Mouse (Mus musculus) CH12.LX (cell line): Measurements from ENCODE around the gene Sh3bp5. TPM values are rescaled to one million over a fixed set of nuclear protein-coding genes. Genes with fewer than 3 reads are reported as not detected.

Source experiments
- DNase-seq: peaks from one replicate; pipeline ENCODE4 v3.0.0-alpha.2; 2013; ENCODE audit errors: extremely low read depth
- H3K27ac ChIP-seq: 2 replicates; pipeline ENCODE4 v1.5.1; 2012; ENCODE audit warnings: low read depth, mild to moderate bottlenecking, control low read depth, moderate library complexity; ENCODE audit not compliant: insufficient read depth
- H3K27me3 ChIP-seq: replicated peaks from 2 replicates; pipeline ENCODE3; 2012; ENCODE audit warnings: inconsistent platforms
- H3K36me3 ChIP-seq, 2 experiments: replicated peaks in 1 of 2; 2 replicates each; pipeline versions ENCODE3 to v1.6.1; 2012; ENCODE audit warnings: inconsistent platforms in 1 of 2, low read length in 1 of 2, mild to moderate bottlenecking in 1 of 2, mixed read lengths in 1 of 2, moderate library complexity in 1 of 2; ENCODE audit not compliant: control insufficient read depth in 1 of 2, insufficient read depth in 1 of 2
- H3K4me1 ChIP-seq, 2 experiments: 2 replicates each; pipeline ENCODE4 v1.6.1; 2012; ENCODE audit warnings: inconsistent platforms in 1 of 2, moderate library complexity in 1 of 2; ENCODE audit not compliant: insufficient read depth in 2 of 2, control insufficient read depth in 1 of 2
- H3K4me2 ChIP-seq: 2 replicates; pipeline ENCODE4 v1.6.1; 2012; ENCODE audit warnings: low read depth, mild to moderate bottlenecking, control low read depth; ENCODE audit not compliant: poor library complexity, insufficient read depth, severe bottlenecking
- H3K4me3 ChIP-seq, 3 experiments: fragments of 150-350 bp in 1 of 3; sonication (generic) in 1 of 3; replicated peaks in 1 of 3; 2 replicates each; pipeline versions ENCODE3 to v1.5.1; 2011 to 2012; ENCODE audit warnings: low read depth in 2 of 3, low read length in 2 of 3, mild to moderate bottlenecking in 2 of 3, moderate library complexity in 2 of 3, control low read depth in 1 of 3, improper control_type of control experiment in 1 of 3, inconsistent platforms in 1 of 3, mixed read lengths in 1 of 3; ENCODE audit not compliant: poor library complexity in 1 of 3
- H3K79me2 ChIP-seq: replicated peaks from 2 replicates; pipeline ENCODE4 v1.6.1; 2012; ENCODE audit warnings: mild to moderate bottlenecking, moderate library complexity; ENCODE audit not compliant: control insufficient read depth, poor library complexity, insufficient read depth, severe bottlenecking; ENCODE audit errors: extremely low read depth
- H3K9ac ChIP-seq: 2 replicates; pipeline ENCODE4 v1.6.1; 2012; ENCODE audit warnings: low read depth, mild to moderate bottlenecking, control low read depth, moderate library complexity; ENCODE audit not compliant: insufficient read depth
- H3K9me3 ChIP-seq: replicated peaks from 2 replicates; pipeline ENCODE3; 2012; ENCODE audit warnings: low read length, inconsistent platforms, mixed read lengths
- ELF1 ChIP-seq: IDR thresholded peaks from 2 replicates; pipeline ENCODE4 v1.6.1; 2014; ENCODE audit warnings: low read depth, mild to moderate bottlenecking, inconsistent platforms, low read length, improper control_type of control experiment
- EP300 ChIP-seq: IDR thresholded peaks from 2 replicates; pipeline ENCODE4 v1.6.1; 2011; ENCODE audit warnings: low read length, improper control_type of control experiment
- IRF4 ChIP-seq: IDR thresholded peaks from 2 replicates; pipeline ENCODE4 v1.6.1; 2014; ENCODE audit warnings: low read depth, mild to moderate bottlenecking, inconsistent platforms, low read length, improper control_type of control experiment
- JUND ChIP-seq: conservative IDR thresholded peaks from 2 replicates; pipeline ENCODE4 v1.6.1; 2011; ENCODE audit warnings: low read depth, low read length, improper control_type of control experiment
- KAT2A ChIP-seq: IDR thresholded peaks from 2 replicates; pipeline ENCODE4 v1.6.1; 2012; ENCODE audit warnings: low read length, improper control_type of control experiment, inconsistent platforms; ENCODE audit not compliant: insufficient replicate concordance
- MAFK ChIP-seq: IDR thresholded peaks from 2 replicates; pipeline ENCODE4 v1.6.1; 2011; ENCODE audit warnings: low read length, improper control_type of control experiment; ENCODE audit not compliant: insufficient replicate concordance
- MYC ChIP-seq: IDR thresholded peaks from 2 replicates; pipeline ENCODE4 v1.6.1; 2011; ENCODE audit warnings: low read depth, mild to moderate bottlenecking, improper control_type of control experiment, low read length
- PAX5 ChIP-seq: IDR thresholded peaks from 2 replicates; pipeline ENCODE4 v1.6.1; 2012; ENCODE audit warnings: low read length, inconsistent platforms, mixed read lengths
- RCOR1 ChIP-seq: conservative IDR thresholded peaks from 2 replicates; pipeline ENCODE4 v1.6.1; 2012; ENCODE audit warnings: low read depth, mild to moderate bottlenecking, inconsistent platforms, low read length, improper control_type of control experiment
- SMC3 ChIP-seq: IDR thresholded peaks from 2 replicates; pipeline ENCODE4 v1.6.1; 2011; ENCODE audit warnings: low read depth, low read length, improper control_type of control experiment
- ZMIZ1 ChIP-seq: IDR thresholded peaks from 2 replicates; pipeline ENCODE4 v1.6.1; 2012; ENCODE audit warnings: low read depth, mild to moderate bottlenecking, inconsistent platforms, low read length, improper control_type of control experiment
- ZNF384 ChIP-seq: IDR thresholded peaks from 2 replicates; pipeline ENCODE4 v1.6.1; 2012; ENCODE audit warnings: low read depth, low read length, improper control_type of control experiment, inconsistent platforms
- dilution Hi-C: fragments of 300-500 bp; cut with MboI; formaldehyde crosslinking; loops from 2 replicates; pipeline ENCODE4 v1.14.3; 2020; ENCODE audit warnings: low sequenced_read_pairs; ENCODE audit not compliant: extremely low pct_unique_long_range_greater_than_20kb, extremely low pct_ligation_motif_present
- in situ Hi-C: fragments of 300-500 bp; cut with MboI; formaldehyde crosslinking; loops from 3 replicates; pipeline ENCODE4 v1.14.3; 2019; ENCODE audit warnings: low sequenced_read_pairs, low pct_ligation_motif_present, low pct_unique_long_range_greater_than_20kb, mixed read lengths
- polyA plus RNA-seq: library from polyadenylated mRNA; unstranded; fragments of >175 nt; gene quantifications from 2 replicates; pipeline ENCODE4 v1.2.1, GENCODE M21; 2012; ENCODE audit warnings: low read depth; ENCODE audit not compliant: insufficient read length
- total RNA-seq, 2 experiments: library from RNA; depleted of rRNA; stranded (reverse); fragments of 300-350 nt in 1 of 2; fragments of >200 nt in 1 of 2; gene quantifications; 2 replicates each; pipeline ENCODE4 v1.2.3; 2012 to 2014

The Sh3bp5 gene
- total and polyA plus RNA-seq, 3 experiments: 57.4 to 158 (median 64.6) TPM

GRCm38 (mm10) chr14:31364589-31364988, 71.3 kb downstream of the Sh3bp5 start:
- H3K36me3 ChIP-seq: peaks cover 33 to 86% of the 10 kb centered on the region in 2 experiments
- dilution Hi-C loops: loop anchor here (25.0 kb wide), 1 partner anchor 98 kb away; no protein-coding TSS in a partner anchor

DNA sequence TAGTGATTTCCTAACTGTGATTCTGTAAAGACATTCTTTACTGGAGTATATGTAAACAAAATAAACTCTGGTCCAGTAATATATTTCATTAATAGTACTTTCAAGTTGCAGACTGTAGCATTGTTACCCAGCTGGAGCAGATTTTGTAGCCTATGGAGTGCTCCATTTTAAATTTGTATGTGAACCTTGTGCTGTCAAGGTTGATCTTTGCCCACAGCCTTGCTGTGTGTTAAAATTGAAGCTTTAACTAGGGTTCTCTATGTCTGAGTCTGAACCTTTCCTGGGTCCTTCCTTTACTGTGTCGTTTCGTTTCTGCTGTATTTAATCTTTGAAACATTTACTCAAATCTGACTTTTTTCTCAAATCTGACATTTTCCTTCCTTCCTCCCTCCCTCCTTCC, 73.6 kb downstream of the Sh3bp5 start:
- Histone ChIP-seq H3K79me2 (no peaks in the 10 kb centered on the region), H3K27me3 (no peaks in the 10 kb centered on the region), H3K4me2 (no peak overlapping the region), H3K27ac (no peak overlapping the region), H3K4me1 (peaks cover 0 to 5% of the 10 kb centered on the region in 2 experiments; a peak in 1 of 4 replicates), H3K36me3 (peaks cover 37 to 81% of the 10 kb centered on the region in 2 experiments), H3K9ac (no peak overlapping the region), H3K4me3 (no peak overlapping the region), H3K9me3 (peaks cover 3% of the 10 kb centered on the region)
- TF ChIP-seq MYC: no peak
- TF ChIP-seq PAX5: no peak
- DNase-seq: no peak
- in situ Hi-C loops (no loop called here), dilution Hi-C loops (loop anchor here (25.0 kb wide), 1 partner anchor 100 kb away; no protein-coding TSS in a partner anchor)

More at GRCm38 (mm10) chr14:31364589-31364988, 71.3 kb downstream of the Sh3bp5 start:
- H3K4me1 ChIP-seq: peaks cover 0 to 15% of the 10 kb centered on the region in 2 experiments; a peak in 1 of 4 replicates
- no peak overlapping the region for H3K9ac ChIP-seq
- no peak for TF ChIP-seq ELF1
- H3K4me3 ChIP-seq: no peak overlapping the region
- H3K9me3 ChIP-seq: peaks cover 3% of the 10 kb centered on the region
- no peak overlapping the region for H3K27ac ChIP-seq
- no peak for DNase-seq
- H3K79me2 ChIP-seq: no peaks in the 10 kb centered on the region
- H3K27me3 ChIP-seq: no peaks in the 10 kb centered on the region
- in situ Hi-C loops: no loop called here
- no peak overlapping the region for H3K4me2 ChIP-seq

DNA sequence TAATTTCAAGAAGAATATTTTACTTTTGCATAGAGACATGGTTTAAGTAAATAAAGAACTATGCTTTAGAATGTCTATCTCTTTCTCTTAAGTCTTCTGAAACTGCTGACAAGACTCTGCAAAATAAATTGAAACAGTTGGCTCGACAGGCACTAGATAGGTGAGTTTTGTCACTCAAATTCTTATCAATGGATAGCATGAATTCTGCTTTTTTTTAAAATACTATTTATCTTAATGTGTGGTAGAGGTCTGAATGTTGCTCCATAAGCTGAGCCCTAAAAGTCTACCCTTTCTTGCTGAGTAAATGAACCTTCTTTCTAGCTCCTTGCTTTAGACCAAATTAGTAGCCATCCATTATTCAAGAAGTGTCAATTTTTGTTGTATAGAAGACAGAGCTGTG, 90.5 kb downstream of the Sh3bp5 start:
- Histone ChIP-seq H3K4me2 (no peak overlapping the region), H3K4me3 (no peak overlapping the region)
- DNase-seq: no peak
- dilution Hi-C loops: no loop called here
- TF ChIP-seq MYC (no peak), SMC3 (no peak), MAFK (no peak), KAT2A (no peak)
- TF ChIP-seq, all 38 proteins: peak for 0
- in situ Hi-C loops: no loop called here
- H3K4me1 ChIP-seq: no peaks in the 10 kb centered on the region
- H3K27ac ChIP-seq: no peak overlapping the region
- H3K36me3 ChIP-seq: peaks cover 35 to 87% of the 10 kb centered on the region in 2 experiments
- no peaks in the 10 kb centered on the region for H3K27me3 ChIP-seq
- no peak overlapping the region for H3K9ac ChIP-seq
- no peaks in the 10 kb centered on the region for H3K9me3 ChIP-seq
- H3K79me2 ChIP-seq: peaks cover 2% of the 10 kb centered on the region; the same call in 1 of the 2 replicates

DNA sequence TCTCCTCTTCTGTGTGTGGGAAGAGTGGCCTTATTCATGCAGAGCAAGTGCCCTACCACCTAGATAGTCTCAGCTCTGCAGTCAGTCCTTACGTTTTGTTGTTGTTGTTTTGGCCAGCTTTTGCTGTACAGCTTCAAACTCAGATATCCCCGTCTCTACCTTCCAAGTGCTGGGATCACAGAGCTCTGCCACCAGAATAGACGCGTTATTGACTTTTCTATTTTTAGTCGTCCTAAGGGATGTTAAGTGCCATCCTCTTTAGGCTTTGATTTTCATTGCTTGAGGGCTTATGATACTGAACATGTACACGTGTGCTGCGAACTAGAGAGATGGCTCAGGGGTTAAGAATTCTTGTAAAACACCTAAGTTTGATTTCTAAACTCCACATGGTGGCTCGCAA, 92.6 kb downstream of the Sh3bp5 start:
- Histone ChIP-seq H3K4me3 (no peak overlapping the region), H3K4me1 (peaks cover 3 to 7% of the 10 kb centered on the region in 2 experiments; a peak in 3 of 4 replicates), H3K9me3 (no peaks in the 10 kb centered on the region), H3K4me2 (no peak overlapping the region), H3K9ac (no peak overlapping the region), H3K27ac (no peak overlapping the region), H3K36me3 (peaks cover 34 to 74% of the 10 kb centered on the region in 2 experiments), H3K79me2 (peaks cover 15% of the 10 kb centered on the region), H3K27me3 (no peaks in the 10 kb centered on the region)
- TF ChIP-seq ZMIZ1 (no peak), MAFK (no peak), EP300 (no peak), PAX5 (no peak), IRF4 (no peak), RCOR1 (no peak), MYC (no peak), ZNF384 (no peak), JUND (no peak)
- in situ Hi-C loops: no loop called here
- dilution Hi-C loops: no loop called here
- DNase-seq: no peak
